ENCODE assay signal across 17 mouse cellular contexts in genomic region chr7:130653036-130653555, GRCm38 (mm10).
DNase-seq lines count a peak whose midpoint lies in the region; ATAC-seq and TF ChIP-seq lines count a peak whose summit lies in the region.
"Had no signal": no experiment of that assay in that cellular context is flagged by ENCODE, and none has a peak within 500 bp of the region (broad histone marks: within the 10 kb centered on the region; RNA-seq: fewer than 3 reads in every experiment).

No protein-coding gene starts in this region.

- peak overlapping the region; percentile 81 for H3K27ac ChIP-seq in heart, adult 2 months
- peak overlapping the region; percentile 55; the same call in 1 of the 2 replicates for H3K27ac ChIP-seq in hindbrain, embryonic 12.5 days
- H3K27ac ChIP-seq in hindbrain, embryonic 14.5 days: no peak overlapping the region
- H3K27ac ChIP-seq in midbrain, embryonic 12.5 days (replicated peaks): peak overlapping the region; percentile 49
- H3K27ac ChIP-seq in midbrain, embryonic 11.5 days (ENCODE audit: low read depth, low read length): no peak overlapping the region
- H3K27ac ChIP-seq: embryonic facial prominence, embryonic 12.5 days; limb, embryonic 13.5 days; stomach, postnatal 0 days had no signal

- 0 out of 2 replicates have a peak, but pooled peaks have one; percentile 38 for ATAC-seq in hindbrain, embryonic 12.5 days (ENCODE audit: low FRiP score)
- no peak for ATAC-seq in hindbrain, embryonic 14.5 days (ENCODE audit: low FRiP score)
- no peak for ATAC-seq in midbrain, embryonic 12.5 days (ENCODE audit: low FRiP score, low read depth)
- ATAC-seq in midbrain, embryonic 11.5 days (ENCODE audit: low FRiP score): no peak
- ATAC-seq: activated CD4-positive, CD25-positive, alpha-beta regulatory T cell, adult 4 months; intestine, embryonic 16.5 days had no signal

- H3K4me3 ChIP-seq in heart, adult 2 months: no peak overlapping the region
- H3K4me3 ChIP-seq in hindbrain, embryonic 12.5 days: no peak overlapping the region
- no peak overlapping the region for H3K4me3 ChIP-seq in hindbrain, embryonic 14.5 days (replicated peaks; ENCODE audit: low read length)
- no peak overlapping the region for H3K4me3 ChIP-seq in midbrain, embryonic 12.5 days
- H3K4me3 ChIP-seq in midbrain, embryonic 11.5 days (ENCODE audit: low read depth, low read length): no peak overlapping the region
- H3K4me3 ChIP-seq: embryonic facial prominence, embryonic 12.5 days; limb, embryonic 13.5 days; myocyte had no signal

- no peak overlapping the region for H3K9ac ChIP-seq in heart, adult 2 months (ENCODE audit: low read depth, low read length)
- no peak overlapping the region for H3K9ac ChIP-seq in hindbrain, embryonic 12.5 days
- H3K9ac ChIP-seq in hindbrain, embryonic 14.5 days: no peak overlapping the region
- H3K9ac ChIP-seq in midbrain, embryonic 12.5 days (replicated peaks): no peak overlapping the region
- H3K9ac ChIP-seq in midbrain, embryonic 11.5 days (ENCODE audit: low read length): no peak overlapping the region
- H3K9ac ChIP-seq: embryonic facial prominence, embryonic 12.5 days; limb, embryonic 13.5 days had no signal

- no peaks in the 10 kb centered on the region for H3K9me3 ChIP-seq in hindbrain, embryonic 12.5 days (replicated peaks)
- H3K9me3 ChIP-seq in hindbrain, embryonic 14.5 days (ENCODE audit: control insufficient read depth, low read length): no peaks in the 10 kb centered on the region
- no peaks in the 10 kb centered on the region for H3K9me3 ChIP-seq in midbrain, embryonic 12.5 days
- no peaks in the 10 kb centered on the region for H3K9me3 ChIP-seq in midbrain, embryonic 11.5 days (ENCODE audit: control insufficient read depth, low read length)
- H3K9me3 ChIP-seq: embryonic facial prominence, embryonic 12.5 days; limb, embryonic 13.5 days had no signal

- peaks cover 40% of the 10 kb centered on the region for H3K36me3 ChIP-seq in heart, adult 2 months (ENCODE audit: control insufficient read depth, insufficient read depth, low read length)
- no peaks in the 10 kb centered on the region for H3K36me3 ChIP-seq in hindbrain, embryonic 12.5 days
- no peaks in the 10 kb centered on the region for H3K36me3 ChIP-seq in hindbrain, embryonic 14.5 days (replicated peaks; ENCODE audit: control insufficient read depth, insufficient read depth)
- H3K36me3 ChIP-seq in midbrain, embryonic 12.5 days: no peaks in the 10 kb centered on the region
- H3K36me3 ChIP-seq in midbrain, embryonic 11.5 days (ENCODE audit: control insufficient read depth, insufficient read depth, low read length): no peaks in the 10 kb centered on the region
- H3K36me3 ChIP-seq: embryonic facial prominence, embryonic 12.5 days; limb, embryonic 13.5 days had no signal

- TF ChIP-seq EP300 in heart, adult 2 months (IDR thresholded peaks at IDR 0.05; ENCODE audit: insufficient read depth, low read depth, low read length): no peak

- WGBS in heart, adult 2 months: 50% methylated on average over 6 of the region's 6 CpGs
- 66% methylated on average over 6 of the region's 6 CpGs for WGBS in hindbrain, embryonic 12.5 days
- WGBS in hindbrain, embryonic 14.5 days: 52% methylated on average over 6 of the region's 6 CpGs
- WGBS in midbrain, embryonic 12.5 days: 62% methylated on average over 6 of the region's 6 CpGs
- 69% methylated on average over 6 of the region's 6 CpGs for WGBS in midbrain, embryonic 11.5 days

- no peak for TF ChIP-seq POLR2A in heart, adult 2 months (IDR thresholded peaks at IDR 0.05; ENCODE audit: insufficient read depth, low read depth, low read length)
- no peak for TF ChIP-seq POLR2A in brain, embryonic 14.5 days (IDR thresholded peaks at IDR 0.05; ENCODE audit: borderline replicate concordance, extremely low read depth, insufficient read depth, insufficient read length, poor library complexity, severe bottlenecking)

- no peak for TF ChIP-seq CTCF in heart, adult 2 months (IDR thresholded peaks at IDR 0.05)
- TF ChIP-seq CTCF in brain, embryonic 14.5 days (IDR thresholded peaks at IDR 0.05; ENCODE audit: borderline replicate concordance, extremely low read depth, insufficient read depth, insufficient read length): no peak

- H3K79me2 ChIP-seq in heart, adult 2 months (replicated peaks; ENCODE audit: control insufficient read depth, insufficient read depth, low read length): peaks cover 9% of the 10 kb centered on the region

- no peak for DNase-seq in heart, adult 2 months
- DNase-seq in heart, adult 18-20 months: no peak
- no peak for DNase-seq in hindbrain, embryonic 14.5 days (ENCODE audit: low spot score)
- DNase-seq in midbrain, embryonic 11.5 days (ENCODE audit: low spot score, missing footprints): no peak
- DNase-seq in brain, embryonic 14.5 days (ENCODE audit: low read depth): peak; percentile 47
- no peak for DNase-seq in spleen, adult 12 weeks (ENCODE audit: low spot score)
- DNase-seq: adrenal gland, postnatal 25 days; cerebellum, adult 9-10 months; lung, postnatal 10 days had no signal

- peaks cover 63% of the 10 kb centered on the region for H3K4me1 ChIP-seq in heart, adult 2 months (ENCODE audit: control insufficient read depth, insufficient read depth, low read length)
- peaks cover 34% of the 10 kb centered on the region for H3K4me1 ChIP-seq in hindbrain, embryonic 12.5 days
- peaks cover 9% of the 10 kb centered on the region; the same call in 1 of the 2 replicates for H3K4me1 ChIP-seq in hindbrain, embryonic 14.5 days (replicated peaks; ENCODE audit: control insufficient read depth, insufficient read depth, low read length)
- peaks cover 34% of the 10 kb centered on the region for H3K4me1 ChIP-seq in midbrain, embryonic 12.5 days
- peaks cover 3% of the 10 kb centered on the region for H3K4me1 ChIP-seq in midbrain, embryonic 11.5 days (ENCODE audit: control insufficient read depth, insufficient read depth, low read length)

- no peak overlapping the region for H3K4me2 ChIP-seq in hindbrain, embryonic 12.5 days (replicated peaks)
- no peak overlapping the region for H3K4me2 ChIP-seq in hindbrain, embryonic 14.5 days (replicated peaks)
- no peak overlapping the region for H3K4me2 ChIP-seq in midbrain, embryonic 12.5 days (replicated peaks)
- H3K4me2 ChIP-seq in midbrain, embryonic 11.5 days: no peak overlapping the region
- H3K4me2 ChIP-seq: embryonic facial prominence, embryonic 12.5 days; limb, embryonic 13.5 days had no signal

- intact Hi-C loops in heart, adult 2 months (cut with DNase I): no loop called here

- no peaks in the 10 kb centered on the region for H3K27me3 ChIP-seq in heart, adult 2 months (ENCODE audit: control insufficient read depth, insufficient read depth, low read length)
- no peaks in the 10 kb centered on the region for H3K27me3 ChIP-seq in hindbrain, embryonic 12.5 days
- no peaks in the 10 kb centered on the region for H3K27me3 ChIP-seq in hindbrain, embryonic 14.5 days (ENCODE audit: control insufficient read depth, insufficient read depth, low read length)
- H3K27me3 ChIP-seq in midbrain, embryonic 12.5 days: no peaks in the 10 kb centered on the region
- H3K27me3 ChIP-seq in midbrain, embryonic 11.5 days (ENCODE audit: control insufficient read depth, insufficient read depth, low read length): no peaks in the 10 kb centered on the region
- H3K27me3 ChIP-seq: embryonic facial prominence, embryonic 12.5 days; limb, embryonic 13.5 days had no signal

Comparison
In these comparisons a context has a peak if more than half of its experiments do, and no peak if none do; other contexts are left out.
1. H3K27ac ChIP-seq: peak in heart, adult 2 months (single experiment), hindbrain, embryonic 12.5 days (single experiment) and midbrain, embryonic 12.5 days (single experiment); none in hindbrain, embryonic 14.5 days (single experiment) and midbrain, embryonic 11.5 days (single experiment).